In the genomic region with DNA sequence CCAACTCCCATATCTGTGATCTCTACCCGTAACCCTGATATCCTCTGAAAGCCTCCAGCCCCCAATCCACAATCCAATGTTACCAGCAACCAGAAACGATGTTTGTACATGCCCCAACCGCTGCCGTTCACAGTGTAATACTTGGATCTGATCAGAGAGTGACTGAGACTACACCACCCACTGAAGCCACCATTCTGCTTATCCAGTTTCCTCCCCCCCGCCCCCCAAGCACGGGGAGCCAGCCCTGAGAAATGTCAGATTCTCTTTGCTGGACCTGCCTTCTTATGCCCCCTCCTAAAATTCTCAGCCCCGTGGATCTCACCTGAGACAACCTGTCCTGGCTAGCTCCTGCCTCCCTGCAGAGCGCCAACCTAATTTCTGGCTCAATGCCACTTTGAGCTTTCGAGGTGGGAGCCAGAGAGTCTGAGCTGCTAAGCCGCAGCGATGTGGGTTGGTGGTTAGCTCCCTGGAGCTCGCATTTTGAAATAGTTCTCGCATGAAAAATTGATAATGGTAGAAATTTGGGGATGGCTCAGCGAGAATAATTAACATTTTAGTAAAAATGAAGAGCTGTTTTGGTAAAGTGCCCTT, we compare ENCODE assay signal across 10 mouse cellular contexts.
DNase-seq lines count a peak whose midpoint lies in the region; ATAC-seq and TF ChIP-seq lines count a peak whose summit lies in the region.
"Had no signal": no experiment of that assay in that cellular context is flagged by ENCODE, and none has a peak within 500 bp of the region (broad histone marks: within the 10 kb centered on the region; RNA-seq: fewer than 3 reads in every experiment).

No protein-coding gene starts in this region.

- TF ChIP-seq CTCF in kidney, adult 2 months (conservative IDR thresholded peaks at IDR 0.05; ENCODE audit: insufficient read depth, insufficient read length, low read depth, low read length), result no peak
- TF ChIP-seq CTCF in MEL (IDR thresholded peaks at IDR 0.05 in 2 of 3, conservative IDR thresholded peaks at IDR 0.05 in 1 of 3; ENCODE audit: control insufficient read depth in 1 of 3, insufficient read depth in 1 of 3, low read depth in 2 of 3, low read length in 3 of 3, poor library complexity in 1 of 3, severe bottlenecking in 1 of 3), result no peak

- no peaks in the 10 kb centered on the region for H3K27me3 ChIP-seq in kidney, adult 2 months (replicated peaks; ENCODE audit: control insufficient read depth, insufficient read depth, low read length)
- H3K27me3 ChIP-seq in MEL (ENCODE audit: control insufficient read depth in 1 of 2, insufficient read depth in 2 of 2, low read length in 2 of 2), result no peaks in the 10 kb centered on the region; a peak in 1 of 4 replicates
- no peaks in the 10 kb centered on the region for H3K27me3 ChIP-seq in kidney, embryonic 16.5 days (ENCODE audit: insufficient read depth, low read length)

- no peak for TF ChIP-seq EP300 in MEL (IDR thresholded peaks at IDR 0.05; ENCODE audit: low read depth in 1 of 2, low read length in 2 of 2)

- H3K9ac ChIP-seq in MEL (ENCODE audit: control insufficient read depth, low read depth, low read length, poor library complexity, severe bottlenecking), result no peak overlapping the region
- H3K9ac ChIP-seq in kidney, embryonic 16.5 days (replicated peaks; ENCODE audit: low read length), result no peak overlapping the region

- no peaks in the 10 kb centered on the region for H3K9me3 ChIP-seq in MEL (replicated peaks; ENCODE audit: insufficient read depth, low read length)
- no peaks in the 10 kb centered on the region for H3K9me3 ChIP-seq in kidney, embryonic 16.5 days (ENCODE audit: low read length)

- peak; percentile 49 for DNase-seq in kidney, adult 2 months
- DNase-seq in kidney, adult 18-20 months, result no peak
- DNase-seq in 416B (ENCODE audit: low read depth), result peak; percentile 21
- DNase-seq in MEL (ENCODE audit: low read depth, low spot score), result peak; percentile 62
- DNase-seq in adrenal gland, postnatal 25 days, result no peak
- no peak for DNase-seq in ovary, postnatal 14 days (ENCODE audit: low spot score)
- DNase-seq in urinary bladder, adult 18-20 months (ENCODE audit: low spot score in 2 of 2), result no peak
- DNase-seq: cerebellum, adult 8-10 months; gastrocnemius, postnatal 36 days had no signal

- no peak overlapping the region for H3K4me3 ChIP-seq in kidney, adult 2 months (ENCODE audit: insufficient read depth, low read depth, low read length)
- H3K4me3 ChIP-seq in MEL (ENCODE audit: control insufficient read depth in 1 of 2, insufficient read depth in 1 of 2, low read depth in 2 of 2, low read length in 2 of 2), result peak overlapping the region; percentile 41 to 43
- H3K4me3 ChIP-seq in kidney, embryonic 16.5 days (ENCODE audit: low read length), result no peak overlapping the region

- peak; percentile 52; the same call in 1 of the 2 replicates for ATAC-seq in kidney, embryonic 16.5 days (ENCODE audit: low FRiP score, low TSS enrichment)

- H3K27ac ChIP-seq in kidney, adult 2 months (ENCODE audit: insufficient read depth, low read depth, low read length), result no peak overlapping the region
- no peak overlapping the region for H3K27ac ChIP-seq in MEL (ENCODE audit: control insufficient read depth, low read depth, low read length)
- peak overlapping the region; percentile 83 for H3K27ac ChIP-seq in kidney, embryonic 16.5 days (ENCODE audit: low read length)

- peaks cover 17% of the 10 kb centered on the region for H3K4me1 ChIP-seq in kidney, adult 2 months (ENCODE audit: control insufficient read depth, insufficient read depth, low read length)
- H3K4me1 ChIP-seq in MEL (ENCODE audit: control insufficient read depth in 1 of 2, insufficient read depth in 2 of 2, low read length in 2 of 2), result peaks cover 6 to 21% of the 10 kb centered on the region in 2 experiments
- H3K4me1 ChIP-seq in kidney, embryonic 16.5 days (ENCODE audit: insufficient read depth, low read length), result peaks cover 14% of the 10 kb centered on the region

- no peak for TF ChIP-seq POLR2A in kidney, adult 2 months (IDR thresholded peaks at IDR 0.05; ENCODE audit: low read depth, low read length)
- no peak for TF ChIP-seq POLR2A in MEL (IDR thresholded peaks at IDR 0.05; ENCODE audit: control insufficient read depth in 1 of 2, insufficient read depth in 1 of 2, low read depth in 1 of 2, low read length in 2 of 2, poor library complexity in 1 of 2)

- H3K4me2 ChIP-seq in kidney, embryonic 16.5 days (replicated peaks; ENCODE audit: low read depth, low read length), result no peak overlapping the region

- H3K79me2 ChIP-seq in MEL (ENCODE audit: control insufficient read depth, insufficient read depth, low read length, poor library complexity), result no peaks in the 10 kb centered on the region

- no peak for TF ChIP-seq RAD21 in MEL (IDR thresholded peaks at IDR 0.05; ENCODE audit: low read depth, low read length)

- H3K36me3 ChIP-seq in kidney, adult 2 months (ENCODE audit: control insufficient read depth, insufficient read depth, low read length), result no peaks in the 10 kb centered on the region
- peaks cover 0 to 5% of the 10 kb centered on the region in 2 experiments; a peak in 2 of 4 replicates for H3K36me3 ChIP-seq in MEL (ENCODE audit: control insufficient read depth in 1 of 2, insufficient read depth in 2 of 2, low read length in 2 of 2)
- H3K36me3 ChIP-seq in kidney, embryonic 16.5 days (ENCODE audit: insufficient read depth, low read length), result no peaks in the 10 kb centered on the region

- WGBS in kidney, adult 2 months, result 46% methylated on average over 14 of the region's 14 CpGs
- WGBS in kidney, embryonic 16.5 days, result 71% methylated on average over 14 of the region's 14 CpGs

TF ChIP-seq in MEL, 35 proteins besides CTCF, POLR2A, EP300 and RAD21:
- TF ChIP-seq MXI1 (IDR thresholded peaks at IDR 0.05; ENCODE audit: low read depth, low read length) (no peak), NRF1 (IDR thresholded peaks at IDR 0.05; ENCODE audit: insufficient read depth, low read depth, low read length, poor library complexity, severe bottlenecking) (no peak), ZC3H11A (IDR thresholded peaks at IDR 0.05; ENCODE audit: low read depth, low read length) (no peak), CHD1 (IDR thresholded peaks at IDR 0.05; ENCODE audit: low read depth, low read length) (no peak), HCFC1 (IDR thresholded peaks at IDR 0.05; ENCODE audit: low read depth, low read length) (no peak), POLR2AphosphoS5 (IDR thresholded peaks at IDR 0.05; ENCODE audit: borderline replicate concordance, low read depth, low read length) (no peak), ZNF384 (IDR thresholded peaks at IDR 0.05; ENCODE audit: low read depth, low read length) (no peak), MAZ (IDR thresholded peaks at IDR 0.05; ENCODE audit: low read depth, low read length) (no peak), MYC (IDR thresholded peaks at IDR 0.05; ENCODE audit: low read depth, low read length) (no peak), RCOR1 (IDR thresholded peaks at IDR 0.05; ENCODE audit: low read depth, low read length) (no peak), GATA1 (IDR thresholded peaks at IDR 0.05; ENCODE audit: low read depth, low read length) (no peak), UBTF (IDR thresholded peaks at IDR 0.05; ENCODE audit: borderline replicate concordance, insufficient read depth, low read depth, low read length) (no peak), GABPA (IDR thresholded peaks at IDR 0.05; ENCODE audit: low read depth, low read length) (no peak), TAL1 (IDR thresholded peaks at IDR 0.05; ENCODE audit: low read length) (no peak), TBP (IDR thresholded peaks at IDR 0.05; ENCODE audit: low read depth, low read length) (no peak)

Comparison
In these comparisons a context has a peak if more than half of its experiments do, and no peak if none do; other contexts are left out.
1. DNase-seq: peak in kidney, adult 2 months (single experiment), 416B (single experiment) and MEL (single experiment); none in kidney, adult 18-20 months (single experiment), adrenal gland, postnatal 25 days (single experiment), ovary, postnatal 14 days (single experiment) and urinary bladder, adult 18-20 months (0 of 2).
2. H3K4me3 ChIP-seq: peak in MEL (2 of 2); none in kidney, adult 2 months (single experiment) and kidney, embryonic 16.5 days (single experiment).